Mouse (Mus musculus): ENCODE data around the gene Ttc28. TPM values are rescaled to one million over a fixed set of nuclear protein-coding genes. Genes with fewer than 3 reads are reported as not detected.
A peak's percentile ranks its signal among the peaks of the same experiment; 100 is the strongest.

The Ttc28 gene
- polyA plus RNA-seq, 1 experiment from 2014 or later = 11.7 TPM

DNA sequence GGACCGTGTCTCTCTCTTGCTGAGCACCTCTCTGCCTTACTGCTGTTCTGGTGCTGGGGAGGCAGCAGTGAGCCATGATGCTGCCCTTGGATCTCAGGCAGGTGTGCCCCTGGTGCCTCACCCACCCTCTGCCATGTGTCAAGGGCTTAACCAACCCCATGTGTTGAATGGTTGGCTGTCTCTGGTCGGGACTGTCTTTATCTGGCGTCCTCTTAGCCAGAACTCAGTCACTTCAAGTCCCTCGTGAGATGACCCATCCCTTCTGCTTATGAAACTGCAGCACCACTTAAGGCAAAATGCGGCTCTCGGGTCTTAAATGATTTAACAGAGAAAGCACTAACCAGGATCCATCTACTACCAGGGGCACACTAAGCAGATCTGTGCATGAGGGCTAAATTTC lies 283.3 kb downstream of the Ttc28 start:
- Histone ChIP-seq H3K9me3 (replicated peaks; ENCODE audit: control insufficient read depth, low read length) (no peaks in the 10 kb centered on the region), H3K4me2 (ENCODE audit: low read depth, low read length) (no peak overlapping the region), H3K4me1 (ENCODE audit: control insufficient read depth, insufficient read depth, low read length) (no peaks in the 10 kb centered on the region), H3K27me3 (ENCODE audit: control insufficient read depth, insufficient read depth, low read length) (no peaks in the 10 kb centered on the region), H3K27ac (replicated peaks; ENCODE audit: low read depth, low read length) (no peak overlapping the region), H3K36me3 (replicated peaks; ENCODE audit: control insufficient read depth, insufficient read depth, low read depth, low read length) (no peaks in the 10 kb centered on the region), H3K4me3 (ENCODE audit: low read depth, low read length) (no peak overlapping the region), H3K9ac (replicated peaks; ENCODE audit: low read length) (no peak overlapping the region)
- ATAC-seq (replicated peaks; ENCODE audit: insufficient number of reproducible peaks, low FRiP score, low TSS enrichment, low read depth) (no peak), DNase-seq (ENCODE audit: low spot score) (no peak)
- WGBS = 53% methylated on average over 6 of the region's 6 CpGs

DNA sequence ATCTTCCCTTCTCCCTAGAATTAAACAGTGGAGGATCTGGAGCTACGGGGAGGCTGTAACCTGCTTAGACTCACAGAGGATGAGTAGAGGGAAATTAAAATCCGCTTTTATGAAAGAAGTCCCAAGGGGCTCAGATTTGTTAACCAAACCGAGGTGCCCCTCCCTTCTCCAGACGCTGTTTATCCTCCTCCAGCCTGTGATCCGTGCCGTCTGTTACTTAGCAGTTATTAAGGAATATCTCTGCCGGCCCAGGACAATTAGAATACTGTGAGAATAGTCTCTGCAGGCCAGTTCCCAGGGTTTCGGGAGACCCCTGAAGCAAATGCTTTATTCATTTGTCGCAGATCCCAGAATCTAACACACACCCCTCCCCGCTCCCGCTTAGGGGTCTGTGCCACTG lies 283.8 kb downstream of the Ttc28 start:
- H3K4me2 ChIP-seq (ENCODE audit: low read depth, low read length) = no peak overlapping the region
- ATAC-seq (replicated peaks; ENCODE audit: insufficient number of reproducible peaks, low FRiP score, low TSS enrichment, low read depth) (no peak), DNase-seq (ENCODE audit: low spot score) (no peak)
- H3K9ac ChIP-seq (replicated peaks; ENCODE audit: low read length) = no peak overlapping the region
- no peaks in the 10 kb centered on the region for H3K9me3 ChIP-seq (replicated peaks; ENCODE audit: control insufficient read depth, low read length)
- no peak overlapping the region for H3K4me3 ChIP-seq (ENCODE audit: low read depth, low read length)
- WGBS = 44% methylated on average over 11 of the region's 11 CpGs
- H3K27me3 ChIP-seq (ENCODE audit: control insufficient read depth, insufficient read depth, low read length) = no peaks in the 10 kb centered on the region
- H3K27ac ChIP-seq (replicated peaks; ENCODE audit: low read depth, low read length) = no peak overlapping the region
- no peaks in the 10 kb centered on the region for H3K4me1 ChIP-seq (ENCODE audit: control insufficient read depth, insufficient read depth, low read length)
- H3K36me3 ChIP-seq (replicated peaks; ENCODE audit: control insufficient read depth, insufficient read depth, low read depth, low read length) = no peaks in the 10 kb centered on the region

DNA sequence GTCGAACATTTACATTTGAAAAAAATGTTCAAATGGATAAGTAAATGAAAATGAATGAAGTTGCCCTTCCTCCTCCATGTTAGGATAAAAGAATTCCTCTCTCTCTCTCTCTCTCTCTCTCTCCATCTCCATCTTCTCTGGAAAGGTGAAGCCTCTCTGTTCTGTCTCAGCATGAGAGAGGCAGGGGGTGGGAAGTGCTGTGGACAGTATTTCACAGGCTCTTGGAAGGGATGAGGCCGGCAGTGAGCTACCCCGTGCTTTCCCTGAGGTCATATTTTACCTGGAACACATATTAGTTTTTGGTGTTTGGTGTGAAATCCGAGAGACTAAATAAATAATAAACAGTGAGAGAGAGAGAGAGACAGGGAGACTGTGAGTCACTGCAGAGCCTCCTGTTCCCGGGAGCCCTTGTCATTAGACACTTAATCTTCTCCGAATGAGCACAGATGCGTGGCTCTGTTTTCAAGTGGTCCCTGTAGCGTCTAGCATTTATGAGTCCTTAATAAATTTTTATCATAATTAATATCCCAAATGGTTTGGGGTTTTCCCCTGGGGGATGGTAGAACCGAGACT lies 284.8 kb downstream of the Ttc28 start:
- no peak overlapping the region for H3K27ac ChIP-seq (replicated peaks; ENCODE audit: low read depth, low read length)
- H3K36me3 ChIP-seq (replicated peaks; ENCODE audit: control insufficient read depth, insufficient read depth, low read depth, low read length) = no peaks in the 10 kb centered on the region
- DNase-seq (ENCODE audit: low spot score) = no peak
- no peak overlapping the region for H3K9ac ChIP-seq (replicated peaks; ENCODE audit: low read length)
- H3K4me1 ChIP-seq (ENCODE audit: control insufficient read depth, insufficient read depth, low read length) = no peaks in the 10 kb centered on the region
- no peaks in the 10 kb centered on the region for H3K9me3 ChIP-seq (replicated peaks; ENCODE audit: control insufficient read depth, low read length)
- no peaks in the 10 kb centered on the region for H3K27me3 ChIP-seq (ENCODE audit: control insufficient read depth, insufficient read depth, low read length)
- no peak overlapping the region for H3K4me3 ChIP-seq (ENCODE audit: low read depth, low read length)
- WGBS = 32% methylated on average over 9 of the region's 9 CpGs
- no peak overlapping the region for H3K4me2 ChIP-seq (ENCODE audit: low read depth, low read length)
- no peak for ATAC-seq (replicated peaks; ENCODE audit: insufficient number of reproducible peaks, low FRiP score, low TSS enrichment, low read depth)

DNA sequence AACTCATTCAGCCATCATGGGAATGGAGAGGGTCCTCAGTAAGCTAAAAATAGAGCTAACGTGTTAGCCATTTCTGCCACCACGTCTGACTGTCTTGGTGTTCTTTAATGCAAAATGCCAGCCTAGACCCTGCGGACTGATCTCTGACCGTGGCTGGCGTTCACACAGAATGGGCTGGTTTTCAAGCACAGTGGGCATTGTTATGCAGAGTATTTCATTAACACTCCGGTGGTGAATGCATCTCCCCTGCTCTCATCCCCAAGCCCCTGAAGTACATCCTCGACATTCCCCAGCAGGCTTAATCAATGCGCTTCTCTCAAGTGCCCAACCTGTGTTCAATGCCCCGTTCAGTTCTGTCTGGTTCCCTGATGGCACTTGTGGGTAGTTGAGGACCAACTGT lies 290.8 kb downstream of the Ttc28 start:
- Histone ChIP-seq H3K9ac (replicated peaks; ENCODE audit: low read length) (no peak overlapping the region), H3K36me3 (replicated peaks; ENCODE audit: control insufficient read depth, insufficient read depth, low read depth, low read length) (no peaks in the 10 kb centered on the region), H3K4me1 (ENCODE audit: control insufficient read depth, insufficient read depth, low read length) (no peaks in the 10 kb centered on the region; the same call in 1 of the 2 replicates), H3K4me2 (ENCODE audit: low read depth, low read length) (no peak overlapping the region), H3K9me3 (replicated peaks; ENCODE audit: control insufficient read depth, low read length) (no peaks in the 10 kb centered on the region), H3K27me3 (ENCODE audit: control insufficient read depth, insufficient read depth, low read length) (no peaks in the 10 kb centered on the region), H3K4me3 (ENCODE audit: low read depth, low read length) (no peak overlapping the region), H3K27ac (replicated peaks; ENCODE audit: low read depth, low read length) (no peak overlapping the region)
- ATAC-seq (replicated peaks; ENCODE audit: insufficient number of reproducible peaks, low FRiP score, low TSS enrichment, low read depth) (0 out of 2 replicates have a peak, but pooled peaks have one; percentile 37), DNase-seq (ENCODE audit: low spot score) (no peak)
- WGBS = 56% methylated on average over 9 of the region's 9 CpGs

DNA sequence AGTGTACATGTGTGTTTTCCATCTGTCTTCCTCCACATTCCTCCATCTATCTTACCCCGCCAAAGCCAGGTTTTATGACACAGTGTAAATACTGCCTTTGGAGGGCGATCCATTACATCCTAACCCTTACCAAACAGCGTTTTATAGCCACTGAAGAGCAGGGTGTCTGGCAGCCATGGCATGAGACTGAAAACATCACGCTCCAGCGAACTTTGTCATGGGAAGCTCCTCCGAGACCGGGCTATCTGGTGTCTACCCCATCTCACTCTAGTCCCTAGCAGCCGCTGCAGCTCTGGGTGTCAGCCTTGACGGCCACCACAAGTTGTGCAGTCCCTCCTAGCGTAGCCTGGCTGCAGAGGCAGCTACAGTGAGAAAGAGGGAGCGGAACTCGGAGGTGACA lies 295.8 kb downstream of the Ttc28 start:
- ATAC-seq (replicated peaks; ENCODE audit: insufficient number of reproducible peaks, low FRiP score, low TSS enrichment, low read depth) = no peak

DNA sequence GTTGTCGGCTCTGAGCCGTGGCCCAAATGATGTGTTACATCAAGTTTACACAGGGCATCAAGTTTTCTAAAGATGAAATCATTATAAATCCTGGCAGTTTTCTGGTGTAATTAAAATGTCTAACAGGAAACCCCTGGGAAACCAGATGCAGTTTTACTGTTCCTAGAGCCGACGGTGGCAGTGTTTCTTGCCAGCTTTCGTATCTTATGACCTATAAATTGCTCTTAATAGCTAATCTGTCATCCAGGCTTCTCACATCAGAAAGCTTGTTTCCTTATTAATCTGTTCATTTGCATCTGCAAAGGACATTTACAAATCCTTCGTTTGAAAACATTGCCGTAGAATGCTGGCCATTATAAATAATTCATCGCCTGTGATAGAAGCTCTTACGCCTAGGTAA lies 296.2 kb downstream of the Ttc28 start:
- Histone ChIP-seq H3K36me3 (replicated peaks; ENCODE audit: control insufficient read depth, insufficient read depth, low read depth, low read length) (no peaks in the 10 kb centered on the region), H3K9me3 (replicated peaks; ENCODE audit: control insufficient read depth, low read length) (no peaks in the 10 kb centered on the region), H3K4me1 (ENCODE audit: control insufficient read depth, insufficient read depth, low read length) (peaks cover 6% of the 10 kb centered on the region), H3K9ac (replicated peaks; ENCODE audit: low read length) (no peak overlapping the region), H3K27me3 (ENCODE audit: control insufficient read depth, insufficient read depth, low read length) (no peaks in the 10 kb centered on the region), H3K4me2 (ENCODE audit: low read depth, low read length) (no peak overlapping the region), H3K27ac (replicated peaks; ENCODE audit: low read depth, low read length) (no peak overlapping the region), H3K4me3 (ENCODE audit: low read depth, low read length) (no peak overlapping the region)
- ATAC-seq (replicated peaks; ENCODE audit: insufficient number of reproducible peaks, low FRiP score, low TSS enrichment, low read depth) (no peak), DNase-seq (ENCODE audit: low spot score) (no peak)
- WGBS = 80% methylated on average over 9 of the region's 9 CpGs

More for the DNA sequence above, 295.8 kb downstream of the Ttc28 start:
- Histone ChIP-seq H3K4me3 (ENCODE audit: low read depth, low read length) (no peak overlapping the region), H3K27ac (replicated peaks; ENCODE audit: low read depth, low read length) (no peak overlapping the region), H3K36me3 (replicated peaks; ENCODE audit: control insufficient read depth, insufficient read depth, low read depth, low read length) (no peaks in the 10 kb centered on the region), H3K4me1 (ENCODE audit: control insufficient read depth, insufficient read depth, low read length) (peaks cover 6% of the 10 kb centered on the region), H3K4me2 (ENCODE audit: low read depth, low read length) (no peak overlapping the region), H3K9me3 (replicated peaks; ENCODE audit: control insufficient read depth, low read length) (no peaks in the 10 kb centered on the region), H3K27me3 (ENCODE audit: control insufficient read depth, insufficient read depth, low read length) (no peaks in the 10 kb centered on the region), H3K9ac (replicated peaks; ENCODE audit: low read length) (no peak overlapping the region)
- DNase-seq (ENCODE audit: low spot score) = no peak
- WGBS = 76% methylated on average over 12 of the region's 12 CpGs

DNA sequence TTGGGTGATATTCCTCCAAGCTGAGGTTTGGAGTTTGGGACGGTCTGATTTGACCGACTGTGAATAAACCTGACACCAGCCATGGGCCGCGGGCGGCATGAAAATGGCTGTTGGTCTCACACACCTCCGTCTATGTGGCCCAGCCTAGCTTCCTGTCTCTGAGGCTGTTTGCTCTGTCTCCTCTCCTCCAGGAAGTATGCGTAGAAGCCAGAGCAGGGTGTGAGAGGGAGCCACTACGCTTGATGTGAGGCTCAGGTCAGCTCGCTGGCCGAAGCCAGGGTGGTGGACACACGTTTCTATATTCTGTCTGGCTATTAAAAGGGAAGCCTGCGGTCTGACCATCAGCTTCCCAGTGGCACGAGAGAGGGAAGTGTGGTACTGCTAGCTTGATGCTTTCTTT lies 296.8 kb downstream of the Ttc28 start:
- ATAC-seq (replicated peaks; ENCODE audit: insufficient number of reproducible peaks, low FRiP score, low TSS enrichment, low read depth) = no peak
- H3K36me3 ChIP-seq (replicated peaks; ENCODE audit: control insufficient read depth, insufficient read depth, low read depth, low read length) = no peaks in the 10 kb centered on the region
- DNase-seq (ENCODE audit: low spot score) = no peak
- no peak overlapping the region for H3K4me2 ChIP-seq (ENCODE audit: low read depth, low read length)
- 89% methylated on average over 13 of the region's 13 CpGs for WGBS
- H3K9ac ChIP-seq (replicated peaks; ENCODE audit: low read length) = no peak overlapping the region
- no peaks in the 10 kb centered on the region for H3K9me3 ChIP-seq (replicated peaks; ENCODE audit: control insufficient read depth, low read length)
- peaks cover 6% of the 10 kb centered on the region for H3K4me1 ChIP-seq (ENCODE audit: control insufficient read depth, insufficient read depth, low read length)
- H3K27ac ChIP-seq (replicated peaks; ENCODE audit: low read depth, low read length) = no peak overlapping the region
- H3K4me3 ChIP-seq (ENCODE audit: low read depth, low read length) = no peak overlapping the region
- H3K27me3 ChIP-seq (ENCODE audit: control insufficient read depth, insufficient read depth, low read length) = no peaks in the 10 kb centered on the region

DNA sequence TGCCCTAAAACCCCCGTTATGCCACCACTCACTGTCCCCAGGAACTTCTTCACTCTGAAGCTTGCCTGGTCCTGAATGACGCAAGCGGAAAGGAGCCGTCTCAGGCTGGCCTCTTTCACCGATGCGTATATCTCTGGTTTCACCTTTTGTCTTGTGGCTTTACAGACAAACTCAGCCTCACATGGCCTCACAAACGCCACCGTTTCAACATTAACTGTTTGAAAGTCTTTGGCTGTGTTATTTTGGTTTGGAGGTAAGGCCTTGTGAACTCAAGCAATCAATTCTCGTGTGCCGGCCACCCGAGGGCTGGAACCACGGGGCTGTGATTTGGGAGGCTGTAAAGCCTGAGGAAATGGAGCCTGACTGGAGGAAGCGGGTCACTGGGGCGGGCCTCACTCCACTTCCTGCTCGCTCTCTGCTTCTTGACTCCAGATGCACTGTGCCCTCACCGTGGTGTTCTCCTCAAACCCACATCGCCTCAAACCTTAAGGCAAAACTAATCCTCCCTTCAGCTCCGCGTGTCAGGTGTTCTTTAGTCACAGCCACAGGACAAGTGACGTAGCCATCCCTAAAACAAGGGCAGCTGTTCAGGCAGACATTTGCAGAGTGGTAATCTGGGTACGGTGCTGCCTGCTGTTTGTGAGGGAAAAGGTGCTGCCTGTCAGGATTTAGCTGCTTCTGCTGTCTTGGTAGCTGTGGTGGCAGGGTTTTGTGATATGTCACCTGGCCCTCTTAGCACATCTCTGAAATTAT lies 298.9 kb downstream of the Ttc28 start:
- peak; percentile 51 for DNase-seq (ENCODE audit: low spot score)

More for the DNA sequence above, 298.9 kb downstream of the Ttc28 start:
- no peak overlapping the region for H3K4me3 ChIP-seq (ENCODE audit: low read depth, low read length)
- H3K4me1 ChIP-seq (ENCODE audit: control insufficient read depth, insufficient read depth, low read length) = peaks cover 6% of the 10 kb centered on the region
- H3K9me3 ChIP-seq (replicated peaks; ENCODE audit: control insufficient read depth, low read length) = no peaks in the 10 kb centered on the region
- no peaks in the 10 kb centered on the region for H3K27me3 ChIP-seq (ENCODE audit: control insufficient read depth, insufficient read depth, low read length)
- no peak overlapping the region for H3K27ac ChIP-seq (replicated peaks; ENCODE audit: low read depth, low read length)
- no peaks in the 10 kb centered on the region for H3K36me3 ChIP-seq (replicated peaks; ENCODE audit: control insufficient read depth, insufficient read depth, low read depth, low read length)
- ATAC-seq (replicated peaks; ENCODE audit: insufficient number of reproducible peaks, low FRiP score, low TSS enrichment, low read depth) = no peak
- WGBS = 54% methylated on average over 21 of the region's 21 CpGs
- no peak overlapping the region for H3K9ac ChIP-seq (replicated peaks; ENCODE audit: low read length)
- H3K4me2 ChIP-seq (ENCODE audit: low read depth, low read length) = no peak overlapping the region

Measured in embryonic facial prominence, embryonic 11.5 days (tissue).